Comparison of ENCODE assay signal across 21 mouse cellular contexts in the genomic region with DNA sequence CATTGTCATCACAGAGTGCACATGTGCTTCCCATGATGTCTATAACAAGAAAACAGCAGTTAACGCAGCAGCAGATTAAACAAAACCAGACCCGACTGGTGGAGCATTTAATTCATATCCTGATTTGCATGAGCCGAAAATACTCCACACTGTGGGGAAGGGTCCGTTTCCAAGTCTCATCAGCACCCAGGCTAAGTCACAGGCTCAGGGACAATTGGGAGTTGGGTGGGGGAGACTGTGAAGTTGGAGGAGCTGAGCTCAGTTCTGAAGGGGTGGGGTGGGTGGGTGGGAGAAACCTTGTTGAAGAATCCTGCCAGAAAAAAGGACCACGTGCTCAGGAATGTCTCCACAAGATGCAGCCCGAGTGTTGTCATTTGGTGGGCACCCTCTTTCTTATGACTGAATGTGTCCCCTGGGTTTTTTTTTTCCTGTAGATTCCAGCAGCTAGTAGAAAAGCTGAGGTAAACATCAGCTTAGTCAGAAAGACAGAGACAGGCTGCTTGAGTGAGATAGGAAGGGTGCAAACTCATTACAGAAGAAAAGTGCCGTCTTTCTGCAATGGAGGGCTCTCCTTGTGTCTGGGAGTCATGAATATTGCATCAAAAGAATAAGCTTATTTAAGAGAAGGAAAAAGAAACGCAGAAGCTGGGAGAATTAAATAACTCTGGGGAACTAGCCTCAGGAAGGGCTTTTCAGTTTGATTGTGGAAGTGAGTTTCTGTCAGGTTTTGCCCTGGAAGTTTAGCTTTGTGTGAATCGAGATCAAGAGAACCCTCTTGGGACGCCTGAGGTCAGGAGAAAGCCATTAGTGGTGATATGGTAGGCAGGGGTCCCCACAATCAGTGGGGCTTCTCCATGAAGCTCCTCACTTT. TPM values are rescaled to one million over a fixed set of nuclear protein-coding genes. Genes with fewer than 3 reads are reported as not detected.
A peak's percentile ranks its signal among the peaks of the same experiment; 100 is the strongest.
DNase-seq lines count a peak whose midpoint lies in the region; ATAC-seq and TF ChIP-seq lines count a peak whose summit lies in the region.
"Had no signal": no experiment of that assay in that cellular context is flagged by ENCODE, and none has a peak within 500 bp of the region (broad histone marks: within the 10 kb centered on the region; RNA-seq: fewer than 3 reads in every experiment).

No protein-coding gene starts in this region.

- no peaks in the 10 kb centered on the region for H3K9me3 ChIP-seq in forebrain, embryonic 16.5 days (ENCODE audit: control insufficient read depth, low read length)
- H3K9me3 ChIP-seq in forebrain, embryonic 14.5 days (replicated peaks; ENCODE audit: control insufficient read depth, low read length), result no peaks in the 10 kb centered on the region
- no peaks in the 10 kb centered on the region for H3K9me3 ChIP-seq in embryonic facial prominence, embryonic 14.5 days (ENCODE audit: control insufficient read depth, low read length)
- H3K9me3 ChIP-seq in midbrain, embryonic 16.5 days (replicated peaks; ENCODE audit: control insufficient read depth, low read length, poor library complexity, severe bottlenecking), result no peaks in the 10 kb centered on the region
- H3K9me3 ChIP-seq: forebrain, embryonic 10.5 days; heart, embryonic 12.5 days; neural tube, embryonic 12.5 days had no signal

- no peak overlapping the region for H3K9ac ChIP-seq in forebrain, embryonic 16.5 days (replicated peaks; ENCODE audit: low read depth, low read length)
- no peak overlapping the region for H3K9ac ChIP-seq in forebrain, embryonic 14.5 days (ENCODE audit: low read length)
- H3K9ac ChIP-seq in embryonic facial prominence, embryonic 14.5 days (ENCODE audit: low read depth, low read length), result no peak overlapping the region
- no peak overlapping the region for H3K9ac ChIP-seq in midbrain, embryonic 16.5 days (ENCODE audit: low read depth, low read length)
- H3K9ac ChIP-seq: heart, embryonic 12.5 days; neural tube, embryonic 12.5 days had no signal

- no peak overlapping the region for H3K4me3 ChIP-seq in forebrain, embryonic 16.5 days (replicated peaks; ENCODE audit: low read length)
- no peak overlapping the region for H3K4me3 ChIP-seq in forebrain, embryonic 14.5 days (ENCODE audit: low read depth, low read length)
- no peak overlapping the region for H3K4me3 ChIP-seq in left cerebral cortex, adult 2 months
- H3K4me3 ChIP-seq in embryonic facial prominence, embryonic 14.5 days (ENCODE audit: low read depth, low read length), result no peak overlapping the region
- no peak overlapping the region for H3K4me3 ChIP-seq in midbrain, embryonic 16.5 days (ENCODE audit: low read depth, low read length)
- H3K4me3 ChIP-seq: forebrain, embryonic 10.5 days; heart, embryonic 12.5 days; neural tube, embryonic 12.5 days had no signal

- H3K27me3 ChIP-seq in forebrain, embryonic 16.5 days (replicated peaks; ENCODE audit: control insufficient read depth, insufficient read depth, low read length), result no peaks in the 10 kb centered on the region
- no peaks in the 10 kb centered on the region for H3K27me3 ChIP-seq in forebrain, embryonic 14.5 days (replicated peaks; ENCODE audit: control insufficient read depth, insufficient read depth, low read length)
- H3K27me3 ChIP-seq in embryonic facial prominence, embryonic 14.5 days (replicated peaks; ENCODE audit: control insufficient read depth, insufficient read depth, low read length), result no peaks in the 10 kb centered on the region
- H3K27me3 ChIP-seq in midbrain, embryonic 16.5 days (ENCODE audit: control insufficient read depth, insufficient read depth, low read depth, low read length), result no peaks in the 10 kb centered on the region
- H3K27me3 ChIP-seq: heart, embryonic 12.5 days; neural tube, embryonic 12.5 days had no signal

- no peak for DNase-seq in forebrain, embryonic 14.5 days (ENCODE audit: low spot score)
- no peak for DNase-seq in left cerebral cortex, adult 2 months (ENCODE audit: extremely low spot score in 1 of 2, low spot score in 2 of 2)
- no peak for DNase-seq in left cerebral cortex, adult 9 months (ENCODE audit: low spot score in 2 of 2)
- DNase-seq in embryonic facial prominence, embryonic 14.5 days (ENCODE audit: low spot score), result peak; percentile 9
- DNase-seq in adrenal gland, postnatal 36 days, result no peak
- DNase-seq in heart, adult 18-20 months, result no peak
- DNase-seq: cerebellum, adult 9-10 months; heart, postnatal 14 days; kidney, adult 11 months; kidney, postnatal 10 days; left cerebral cortex, postnatal 4 days; liver had no signal

- peaks cover 24% of the 10 kb centered on the region for H3K4me1 ChIP-seq in forebrain, embryonic 16.5 days (replicated peaks; ENCODE audit: control insufficient read depth, insufficient read depth, low read length)
- peaks cover 15% of the 10 kb centered on the region; the same call in 1 of the 2 replicates for H3K4me1 ChIP-seq in forebrain, embryonic 14.5 days (ENCODE audit: control insufficient read depth, insufficient read depth, low read length)
- no peaks in the 10 kb centered on the region for H3K4me1 ChIP-seq in embryonic facial prominence, embryonic 14.5 days (ENCODE audit: control insufficient read depth, insufficient read depth, low read length)
- H3K4me1 ChIP-seq in midbrain, embryonic 16.5 days (ENCODE audit: control insufficient read depth, insufficient read depth, low read length), result peaks cover 42% of the 10 kb centered on the region
- H3K4me1 ChIP-seq: heart, embryonic 12.5 days had no signal

- peak; percentile 32; the same call in 1 of the 2 replicates for ATAC-seq in forebrain, embryonic 16.5 days
- no peak for ATAC-seq in forebrain, embryonic 14.5 days
- no peak for ATAC-seq in embryonic facial prominence, embryonic 14.5 days (ENCODE audit: low read depth)
- peak; percentile 37; the same call in 1 of the 2 replicates for ATAC-seq in midbrain, embryonic 16.5 days
- ATAC-seq: lung, postnatal 0 days had no signal

- 0 out of 2 replicates have a peak overlapping the region, but pooled peaks have one; percentile 42 for H3K27ac ChIP-seq in forebrain, embryonic 16.5 days (ENCODE audit: low read length)
- no peak overlapping the region for H3K27ac ChIP-seq in forebrain, embryonic 14.5 days (ENCODE audit: low read depth, low read length)
- H3K27ac ChIP-seq in left cerebral cortex, adult 2 months, result peak overlapping the region; percentile 80
- H3K27ac ChIP-seq in embryonic facial prominence, embryonic 14.5 days (replicated peaks; ENCODE audit: low read depth, low read length), result no peak overlapping the region
- H3K27ac ChIP-seq in midbrain, embryonic 16.5 days (ENCODE audit: low read length), result peak overlapping the region; percentile 74
- H3K27ac ChIP-seq: forebrain, embryonic 10.5 days; neural tube, embryonic 12.5 days; stomach, postnatal 0 days had no signal

- WGBS in forebrain, embryonic 16.5 days, result 39% methylated on average over 10 of the region's 10 CpGs
- 51% methylated on average over 10 of the region's 10 CpGs for WGBS in forebrain, embryonic 14.5 days
- 47% methylated on average over 10 of the region's 10 CpGs for WGBS in embryonic facial prominence, embryonic 14.5 days
- 37% methylated on average over 10 of the region's 10 CpGs for WGBS in midbrain, embryonic 16.5 days

- intact Hi-C loops in left cerebral cortex, adult 2 months (cut with DNase I), result loop anchor here (2.0 to 5.0 kb wide), 2 partner anchors 44 to 107 kb away; a partner anchor contains a TSS

- H3K36me3 ChIP-seq in forebrain, embryonic 16.5 days (ENCODE audit: control insufficient read depth, insufficient read depth), result no peaks in the 10 kb centered on the region
- no peaks in the 10 kb centered on the region for H3K36me3 ChIP-seq in forebrain, embryonic 14.5 days (ENCODE audit: control insufficient read depth, insufficient read depth, low read length)
- no peaks in the 10 kb centered on the region for H3K36me3 ChIP-seq in embryonic facial prominence, embryonic 14.5 days (ENCODE audit: control insufficient read depth, insufficient read depth, low read length)
- no peaks in the 10 kb centered on the region for H3K36me3 ChIP-seq in midbrain, embryonic 16.5 days (ENCODE audit: control insufficient read depth, insufficient read depth, low read length)
- H3K36me3 ChIP-seq: G1E; heart, embryonic 12.5 days; neural tube, embryonic 12.5 days had no signal

- no peak overlapping the region for H3K4me2 ChIP-seq in forebrain, embryonic 16.5 days (ENCODE audit: low read length)
- H3K4me2 ChIP-seq in forebrain, embryonic 14.5 days (ENCODE audit: low read length), result no peak overlapping the region
- no peak overlapping the region for H3K4me2 ChIP-seq in embryonic facial prominence, embryonic 14.5 days (ENCODE audit: low read depth, low read length)
- no peak overlapping the region for H3K4me2 ChIP-seq in midbrain, embryonic 16.5 days (ENCODE audit: low read length)
- H3K4me2 ChIP-seq: heart, embryonic 12.5 days; neural tube, embryonic 12.5 days had no signal

- TF ChIP-seq CTCF in left cerebral cortex, adult 2 months (IDR thresholded peaks at IDR 0.05), result no peak

RNA-seq across cellular contexts. Expression of a gene that starts 44.1 kb away (rescaled TPM):
- polyA plus RNA-seq in forebrain, embryonic 16.5 days (2015; fragmentation: Nextera tagmentation; extraction: Ambion mirVana), result 37.9 and 42.3 TPM in 2 replicates
- 38.4 and 40.1 TPM in 2 replicates for polyA plus RNA-seq in forebrain, embryonic 14.5 days (2014; fragmentation: Nextera tagmentation; extraction: Ambion mirVana)
- 100 to 1,000 TPM; 193 to 196 TPM for total RNA-seq in left cerebral cortex, adult 2 months (2021)
- polyA plus RNA-seq in embryonic facial prominence, embryonic 14.5 days (2014; fragmentation: Nextera tagmentation; extraction: Ambion mirVana), result 3.4 and 3.5 TPM in 2 replicates
- 45.8 and 47.2 TPM in 2 replicates for polyA plus RNA-seq in midbrain, embryonic 16.5 days (2015; fragmentation: Nextera tagmentation; extraction: Ambion mirVana)
- total RNA-seq in adrenal gland, postnatal 36 days (2021), result 1 to 10 TPM; 4.8 to 6.4 TPM
- total RNA-seq in heart, adult 18-20 months (2021), result 1 to 10 TPM in 1 of 2 experiments, under 1 TPM in 1; 0.46 to 1.1 TPM
- polyA plus RNA-seq: liver, embryonic 16.5 days had no signal

RNA-seq across cellular contexts. Expression of a gene that starts 50.0 kb away (rescaled TPM):
- 46.4 and 46.5 TPM in 2 replicates for polyA plus RNA-seq in forebrain, embryonic 16.5 days (2015; fragmentation: Nextera tagmentation; extraction: Ambion mirVana)
- 23.6 and 36.7 TPM in 2 replicates for polyA plus RNA-seq in forebrain, embryonic 14.5 days (2014; fragmentation: Nextera tagmentation; extraction: Ambion mirVana)
- total RNA-seq in left cerebral cortex, adult 2 months (2021), result 100 to 1,000 TPM; 112 to 117 TPM
- polyA plus RNA-seq in embryonic facial prominence, embryonic 14.5 days (2014; fragmentation: Nextera tagmentation; extraction: Ambion mirVana), result 1.0 and 1.7 TPM in 2 replicates
- polyA plus RNA-seq in midbrain, embryonic 16.5 days (2015; fragmentation: Nextera tagmentation; extraction: Ambion mirVana), result 36.6 and 43.7 TPM in 2 replicates
- total RNA-seq in adrenal gland, postnatal 36 days (2021), result under 1 TPM; 0.50 to 0.63 TPM
- under 1 TPM; 0.18 to 0.22 TPM for total RNA-seq in heart, adult 18-20 months (2021)
- polyA plus RNA-seq: G1E; liver, embryonic 16.5 days had no signal

Comparison
In these comparisons a context has a peak if more than half of its experiments do, and no peak if none do; other contexts are left out.
1. ATAC-seq: peak in forebrain, embryonic 16.5 days (single experiment) and midbrain, embryonic 16.5 days (single experiment); none in forebrain, embryonic 14.5 days (single experiment) and embryonic facial prominence, embryonic 14.5 days (single experiment).
2. H3K27ac ChIP-seq: peak in forebrain, embryonic 16.5 days (single experiment), left cerebral cortex, adult 2 months (single experiment) and midbrain, embryonic 16.5 days (single experiment); none in forebrain, embryonic 14.5 days (single experiment) and embryonic facial prominence, embryonic 14.5 days (single experiment).